Mouse (Mus musculus): ENCODE results near the gene B130006D01Rik.

GRCm38 (mm10) chr11:95773264-95773663, 49.9 kb downstream of the B130006D01Rik start:
- TF ChIP-seq CTCF (IDR thresholded peaks at IDR 0.05; ENCODE audit: low read depth, low read length): no peak
- no peak for TF ChIP-seq POLR2A (IDR thresholded peaks at IDR 0.05; ENCODE audit: borderline replicate concordance, low read depth, low read length)

All from bone marrow macrophage, adult 2 months (primary cell).